Mouse (Mus musculus): ENCODE measurements around the gene Mccc2. TPM values are rescaled to one million over a fixed set of nuclear protein-coding genes. Genes with fewer than 3 reads are reported as not detected.
A peak's percentile ranks its signal among the peaks of the same experiment; 100 is the strongest.

Gene Mccc2
- polyA plus RNA-seq, 1 experiment from 2014 or later, result 32.1 TPM

DNA sequence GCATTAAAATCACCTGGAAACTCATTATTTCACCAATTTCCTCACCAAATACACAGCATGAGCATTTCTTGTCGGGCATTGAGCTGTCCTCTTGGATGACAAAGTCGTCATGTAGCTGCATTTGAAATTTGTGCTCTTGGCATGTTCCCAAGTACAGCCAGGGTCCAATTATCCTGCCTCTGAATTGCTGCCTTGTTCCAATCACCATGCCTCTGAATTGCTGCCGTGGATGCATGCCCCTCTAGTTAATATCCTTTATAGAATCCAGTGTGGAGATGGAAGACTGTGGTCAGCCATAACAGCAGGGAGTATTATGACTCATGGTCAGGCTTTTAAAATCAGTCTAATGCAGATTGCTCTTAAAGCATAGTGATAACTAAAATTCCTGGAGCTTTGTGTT is 77.7 kb downstream of the Mccc2 start:
- H3K27ac ChIP-seq (replicated peaks), result 0 out of 2 replicates have a peak overlapping the region, but pooled peaks have one; percentile 14
- no peaks in the 10 kb centered on the region for H3K9me3 ChIP-seq
- peak; percentile 69; the same call in 1 of the 2 replicates for ATAC-seq (replicated peaks)
- 3% methylated on average over 3 of the region's 3 CpGs for WGBS
- no peaks in the 10 kb centered on the region for H3K36me3 ChIP-seq
- H3K9ac ChIP-seq (replicated peaks), result no peak overlapping the region
- H3K4me1 ChIP-seq, result peaks cover 22% of the 10 kb centered on the region
- no peak overlapping the region for H3K4me3 ChIP-seq
- no peak overlapping the region for H3K4me2 ChIP-seq (replicated peaks)
- no peaks in the 10 kb centered on the region for H3K27me3 ChIP-seq

DNA sequence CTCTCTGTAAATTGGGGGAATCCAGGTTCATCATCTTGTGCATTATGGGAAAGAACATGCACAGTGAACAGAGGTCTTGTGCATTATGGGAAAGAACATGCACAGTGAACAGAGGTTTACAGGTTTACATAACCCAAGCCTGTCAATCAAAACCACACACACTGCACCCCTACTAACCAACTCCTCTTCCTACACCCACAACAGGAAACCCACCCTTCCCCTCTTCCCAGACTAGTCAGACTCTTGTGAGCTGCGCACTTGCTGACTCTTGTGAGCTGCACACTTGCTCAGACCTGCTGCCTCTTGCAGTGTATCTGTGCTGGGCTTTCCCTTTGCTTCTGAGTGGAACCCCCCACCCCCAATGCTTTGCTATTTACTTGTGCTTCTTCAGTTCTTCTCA is 83.0 kb downstream of the Mccc2 start:
- no peaks in the 10 kb centered on the region for H3K4me1 ChIP-seq
- no peak for ATAC-seq (replicated peaks)
- H3K4me2 ChIP-seq (replicated peaks), result no peak overlapping the region
- H3K27me3 ChIP-seq, result no peaks in the 10 kb centered on the region
- no peak overlapping the region for H3K27ac ChIP-seq (replicated peaks)
- 86% methylated on average over 1 of the region's 1 CpGs for WGBS
- no peaks in the 10 kb centered on the region for H3K36me3 ChIP-seq
- no peak overlapping the region for H3K9ac ChIP-seq (replicated peaks)
- H3K9me3 ChIP-seq, result no peaks in the 10 kb centered on the region
- no peak overlapping the region for H3K4me3 ChIP-seq

DNA sequence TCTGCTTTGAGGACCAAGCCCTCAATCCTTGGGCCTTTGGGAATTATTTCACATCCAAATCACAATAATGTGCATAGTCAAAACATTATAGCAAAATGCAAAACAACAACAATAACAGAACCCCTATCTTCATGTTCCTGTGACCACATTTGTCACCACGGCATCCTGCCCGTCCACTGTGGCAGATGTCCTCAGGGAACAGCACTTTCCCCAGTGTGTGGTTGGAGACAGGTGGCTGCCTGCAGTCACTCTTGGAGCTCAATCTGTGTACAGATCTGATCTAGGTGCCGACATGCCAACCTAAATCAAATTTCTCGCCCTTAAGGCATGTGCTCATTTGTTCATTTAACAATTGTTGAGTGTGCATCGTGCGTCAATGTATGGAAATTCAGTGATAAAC is 83.9 kb downstream of the Mccc2 start:
- Histone ChIP-seq H3K4me3 (no peak overlapping the region), H3K27ac (replicated peaks) (no peak overlapping the region), H3K9me3 (no peaks in the 10 kb centered on the region), H3K27me3 (no peaks in the 10 kb centered on the region), H3K4me1 (no peaks in the 10 kb centered on the region), H3K4me2 (replicated peaks) (no peak overlapping the region), H3K9ac (replicated peaks) (no peak overlapping the region), H3K36me3 (no peaks in the 10 kb centered on the region)
- no peak for ATAC-seq (replicated peaks)
- WGBS, result 87% methylated on average over 6 of the region's 6 CpGs

DNA sequence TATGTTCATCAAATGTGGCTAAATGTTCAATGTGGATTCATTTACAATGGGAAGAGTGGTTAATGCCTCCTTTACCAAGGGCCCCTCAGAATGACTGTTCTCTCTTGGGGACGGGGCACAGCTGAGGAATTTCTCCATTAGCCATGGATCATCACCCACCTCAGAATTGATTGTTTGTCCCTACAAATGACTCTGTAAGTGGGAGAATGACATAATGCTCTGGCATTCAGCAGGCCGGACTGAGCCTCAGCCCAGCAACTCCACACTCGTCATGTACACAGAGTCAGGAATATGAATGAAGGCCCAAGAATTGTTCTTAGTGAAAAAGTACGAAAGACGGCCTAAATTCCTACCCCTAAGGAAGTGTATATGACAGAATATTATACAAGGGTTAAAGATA is 89.2 kb downstream of the Mccc2 start:
- H3K9ac ChIP-seq (replicated peaks), result no peak overlapping the region
- no peak overlapping the region for H3K4me2 ChIP-seq (replicated peaks)
- no peak for ATAC-seq (replicated peaks)

DNA sequence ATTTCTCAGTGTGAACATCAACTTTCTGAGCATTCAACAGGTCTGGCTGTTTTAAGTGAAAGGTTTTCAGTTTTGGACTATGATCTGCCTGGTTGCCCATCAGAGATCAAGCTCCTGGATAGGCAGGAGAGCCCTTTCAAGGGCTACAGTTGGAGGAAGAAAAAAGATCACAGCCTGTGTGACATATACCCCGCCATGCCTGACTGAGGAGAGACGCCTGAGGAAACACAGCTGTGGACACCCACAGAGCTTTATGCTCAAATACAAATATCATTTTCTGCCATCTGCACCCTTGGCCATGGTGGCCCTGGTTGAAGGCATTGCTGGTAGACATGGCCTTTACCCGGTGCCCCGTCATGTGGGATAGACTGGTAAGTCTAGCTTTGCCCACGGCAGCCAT is 99.8 kb downstream of the Mccc2 start:
- H3K36me3 ChIP-seq, result no peaks in the 10 kb centered on the region
- H3K4me2 ChIP-seq (replicated peaks), result no peak overlapping the region
- no peak overlapping the region for H3K4me3 ChIP-seq
- WGBS, result 84% methylated on average over 5 of the region's 5 CpGs
- H3K27me3 ChIP-seq, result no peaks in the 10 kb centered on the region
- H3K9me3 ChIP-seq, result no peaks in the 10 kb centered on the region
- no peak overlapping the region for H3K9ac ChIP-seq (replicated peaks)
- H3K4me1 ChIP-seq, result no peaks in the 10 kb centered on the region
- ATAC-seq (replicated peaks), result no peak
- no peak overlapping the region for H3K27ac ChIP-seq (replicated peaks)

More for the DNA sequence above, 89.2 kb downstream of the Mccc2 start:
- Histone ChIP-seq H3K27ac (replicated peaks) (no peak overlapping the region), H3K4me3 (no peak overlapping the region), H3K36me3 (no peaks in the 10 kb centered on the region), H3K4me1 (no peaks in the 10 kb centered on the region), H3K9me3 (no peaks in the 10 kb centered on the region), H3K27me3 (no peaks in the 10 kb centered on the region)
- WGBS, result 30% methylated on average over 5 of the region's 5 CpGs

DNA sequence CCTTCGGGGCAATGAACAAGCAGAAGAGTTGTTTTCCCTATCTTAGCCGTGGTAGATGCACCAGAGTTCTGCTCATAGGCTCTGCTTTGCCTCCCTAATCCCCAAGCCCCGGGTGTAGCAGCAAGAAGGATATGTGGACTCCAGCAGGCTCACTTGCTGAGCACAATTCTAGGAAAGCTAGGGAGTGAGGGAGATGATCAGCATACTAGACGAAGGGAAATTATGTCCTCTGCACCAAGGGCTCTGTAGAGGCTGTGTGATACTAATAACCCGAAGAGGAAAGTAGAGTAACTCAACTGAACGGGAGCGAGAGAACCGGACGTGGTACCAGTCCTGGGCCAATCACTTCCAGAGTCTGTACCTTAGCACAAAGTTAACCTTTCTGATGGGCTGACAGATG is 114.5 kb downstream of the Mccc2 start, which contains the start of gene Cartpt:
TSS of gene Cartpt (minus strand) at position 127 of the 400 bp plus-strand sequence.
- peak within 1 kb of the TSS; percentile 31 for H3K9ac ChIP-seq (replicated peaks)
- 39% methylated on average over 9 of the region's 9 CpGs for WGBS
- peak within 1 kb of the TSS; percentile 53 for H3K4me2 ChIP-seq (replicated peaks)
- H3K27me3 ChIP-seq, result peaks cover 31% of the 10 kb centered on the region
- ATAC-seq (replicated peaks), result no peak
- peaks cover 12% of the 10 kb centered on the region for H3K4me1 ChIP-seq
- H3K4me3 ChIP-seq, result peak within 1 kb of the TSS; percentile 39
- H3K9me3 ChIP-seq, result no peaks in the 10 kb centered on the region
- H3K27ac ChIP-seq (replicated peaks), result no peak within 1 kb of the TSS
- H3K36me3 ChIP-seq, result no peaks in the 10 kb centered on the region

DNA sequence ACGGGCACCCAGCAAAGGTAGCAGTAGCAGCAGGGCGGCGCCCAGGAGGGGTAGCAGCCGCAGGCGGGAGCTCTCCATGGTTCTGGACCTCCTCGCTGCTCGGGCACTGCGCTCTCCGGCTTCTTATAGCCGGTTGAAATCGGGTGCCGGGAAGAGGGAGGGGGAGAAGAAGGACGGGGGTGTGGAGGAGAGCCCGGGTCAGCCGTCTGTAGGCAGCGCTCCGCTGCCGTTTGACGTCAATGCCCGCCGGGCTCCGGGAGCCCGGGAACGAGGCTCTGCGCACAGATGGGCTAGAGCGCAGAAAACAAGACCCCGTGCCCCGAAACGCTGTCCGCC is 114.9 kb downstream of the Mccc2 start:
- WGBS, result under 1% methylated on average over 30 of the region's 30 CpGs
- 0 out of 2 replicates have a peak, but pooled peaks have one; percentile 53 for ATAC-seq (replicated peaks)

DNA sequence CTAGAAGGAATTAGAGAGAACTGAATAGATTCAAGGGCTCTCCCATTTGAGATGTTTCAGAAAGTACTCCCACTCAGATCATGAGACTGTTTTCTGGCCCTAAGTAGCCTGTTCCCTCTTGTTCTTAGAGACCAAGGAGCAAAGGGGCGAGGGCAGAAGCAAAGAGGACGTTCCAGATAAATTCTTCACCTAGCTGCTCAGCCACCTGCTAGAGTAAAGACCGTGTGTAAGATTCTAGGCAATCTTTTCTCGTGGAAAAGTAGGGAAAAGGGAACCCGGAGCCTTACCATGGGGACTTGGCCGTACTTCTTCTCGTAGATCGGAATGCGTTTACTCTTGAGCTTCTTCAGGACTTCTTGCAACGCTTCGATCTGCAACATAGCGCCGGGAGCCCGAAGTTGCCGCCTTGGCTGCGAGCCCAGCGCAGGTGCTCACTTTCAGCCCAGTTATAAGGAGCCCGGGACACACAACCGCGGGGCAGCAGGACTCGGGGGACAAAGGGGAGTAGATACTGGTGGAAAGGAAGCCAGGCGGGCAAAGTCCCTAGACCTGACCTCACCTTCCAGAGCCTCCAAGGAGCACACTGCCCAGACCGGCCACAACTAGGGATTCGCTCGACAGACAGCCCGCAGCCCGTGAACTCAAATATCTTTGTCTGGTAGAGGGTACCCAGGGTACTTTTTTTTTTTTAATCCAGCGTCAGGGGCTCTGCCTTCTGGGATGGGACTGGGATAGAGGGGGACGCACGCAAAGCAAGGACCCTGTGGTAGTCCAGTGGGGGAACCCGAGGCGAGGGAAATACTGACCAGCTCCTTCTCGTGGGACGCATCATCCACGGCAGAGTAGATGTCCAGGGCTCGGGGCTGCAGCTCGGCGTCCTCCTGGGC is 115.5 kb downstream of the Mccc2 start:
- Histone ChIP-seq H3K27me3 (peaks cover 31% of the 10 kb centered on the region), H3K4me3 (peak overlapping the region; percentile 39), H3K36me3 (no peaks in the 10 kb centered on the region), H3K27ac (replicated peaks) (no peak overlapping the region), H3K4me1 (peaks cover 12% of the 10 kb centered on the region), H3K9me3 (no peaks in the 10 kb centered on the region), H3K9ac (replicated peaks) (peak overlapping the region; percentile 31), H3K4me2 (replicated peaks) (peak overlapping the region; percentile 53)
- ATAC-seq (replicated peaks), result 0 out of 2 replicates have a peak, but pooled peaks have one; percentile 8
- WGBS, result 3% methylated on average over 38 of the region's 38 CpGs

More for the DNA sequence above, 114.9 kb downstream of the Mccc2 start:
- Histone ChIP-seq H3K27me3 (peaks cover 31% of the 10 kb centered on the region), H3K4me1 (peaks cover 12% of the 10 kb centered on the region), H3K27ac (replicated peaks) (no peak overlapping the region), H3K9me3 (no peaks in the 10 kb centered on the region), H3K36me3 (no peaks in the 10 kb centered on the region), H3K4me3 (peak overlapping the region; percentile 39), H3K4me2 (replicated peaks) (peak overlapping the region; percentile 53), H3K9ac (replicated peaks) (peak overlapping the region; percentile 31)

DNA sequence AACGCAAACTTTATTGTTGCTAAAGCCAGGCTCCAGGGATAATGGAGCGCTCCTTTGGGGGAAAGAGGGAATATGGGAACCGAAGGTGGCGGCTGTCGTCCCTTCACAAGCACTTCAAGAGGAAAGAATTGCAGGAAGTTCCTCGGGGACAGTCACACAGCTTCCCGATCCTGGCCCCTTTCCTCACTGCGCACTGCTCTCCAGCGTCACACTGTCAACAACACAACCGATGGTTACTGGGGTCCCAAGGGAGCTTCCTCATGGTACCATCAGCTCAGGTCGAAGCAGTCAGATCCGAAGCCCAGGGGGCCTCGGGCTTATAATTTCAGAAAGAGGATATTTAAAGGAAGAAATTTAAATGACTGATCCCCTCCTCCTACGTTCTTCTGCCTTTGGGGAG is 116.6 kb downstream of the Mccc2 start:
- Histone ChIP-seq H3K36me3 (no peaks in the 10 kb centered on the region), H3K27ac (replicated peaks) (no peak overlapping the region), H3K9ac (replicated peaks) (no peak overlapping the region), H3K9me3 (no peaks in the 10 kb centered on the region), H3K4me1 (peaks cover 12% of the 10 kb centered on the region), H3K4me2 (replicated peaks) (no peak overlapping the region), H3K4me3 (no peak overlapping the region), H3K27me3 (peaks cover 31% of the 10 kb centered on the region)
- ATAC-seq (replicated peaks), result no peak
- WGBS, result 20% methylated on average over 14 of the region's 14 CpGs

Other genes starting within 250 kb of the Mccc2 start
- gene Cartpt, start 114.5 kb downstream of the Mccc2 start, polyA plus RNA-seq (2015; fragmentation: Nextera tagmentation; extraction: Ambion mirVana), result 1.3 and 3.2 TPM in 2 replicates
- gene Bdp1, start 88.4 kb upstream of the Mccc2 start, polyA plus RNA-seq (2015; fragmentation: Nextera tagmentation; extraction: Ambion mirVana), result 33.9 and 34.6 TPM in 2 replicates
- 391 and 397 TPM in 2 replicates for gene Serf1, start 92.4 kb upstream of the Mccc2 start, polyA plus RNA-seq (2015; fragmentation: Nextera tagmentation; extraction: Ambion mirVana)
- 44.6 and 47.8 TPM in 2 replicates for gene Smn1, start 109.2 kb upstream of the Mccc2 start, polyA plus RNA-seq (2015; fragmentation: Nextera tagmentation; extraction: Ambion mirVana)
- gene Naip2, start 186.5 kb upstream of the Mccc2 start, polyA plus RNA-seq (2015; fragmentation: Nextera tagmentation; extraction: Ambion mirVana), result 0.05 TPM in 1 of 2 replicates, not detected in the other
- 0.08 and 0.09 TPM in 2 replicates for gene Naip5, start 230.7 kb upstream of the Mccc2 start, polyA plus RNA-seq (2015; fragmentation: Nextera tagmentation; extraction: Ambion mirVana)

Measured in forebrain, embryonic 15.5 days (tissue).